Mouse (Mus musculus) heart, embryonic 12.5 days (tissue): ENCODE measurements around the gene Bmp2k. TPM values are rescaled to one million over a fixed set of nuclear protein-coding genes. Genes with fewer than 3 reads are reported as not detected.
"Not testable (repeated sequence)": the region's sequence is repeated elsewhere in the genome, so short reads cannot be mapped to it uniquely, and the experiment has no call there.

Experiments used
- ATAC-seq: fragments of 200-750 bp; cut with Nextera tagmentation; 2 replicates; pipeline ENCODE4 v1.8.0; 2017; ENCODE audit warnings: moderate TSS enrichment, moderate library complexity; ENCODE audit not compliant: insufficient number of reproducible peaks, low FRiP score
- H3K27ac ChIP-seq: fragments of 300-500 bp; sonication (generic); 2 replicates; pipeline ENCODE4 v1.5.1; 2016; ENCODE audit warnings: mild to moderate bottlenecking, moderate library complexity; ENCODE audit not compliant: poor library complexity, severe bottlenecking
- H3K27me3 ChIP-seq: fragments of 300-500 bp; sonication (generic); replicated peaks from 2 replicates; pipeline ENCODE4 v1.6.1; 2016; ENCODE audit warnings: mild to moderate bottlenecking, moderate library complexity
- H3K36me3 ChIP-seq: fragments of 300-500 bp; sonication (generic); 2 replicates; pipeline ENCODE4 v1.6.1; 2016; ENCODE audit warnings: mild to moderate bottlenecking, moderate library complexity
- H3K4me1 ChIP-seq: fragments of 300-500 bp; sonication (generic); replicated peaks from 2 replicates; pipeline ENCODE4 v1.6.1; 2016; ENCODE audit warnings: mild to moderate bottlenecking
- H3K4me2 ChIP-seq: fragments of 300-500 bp; sonication (generic); 2 replicates; pipeline ENCODE4 v1.6.1; 2016; ENCODE audit warnings: mild to moderate bottlenecking, moderate library complexity
- H3K4me3 ChIP-seq: fragments of 300-500 bp; sonication (generic); 2 replicates; pipeline ENCODE4 v1.5.1; 2016; ENCODE audit warnings: mild to moderate bottlenecking
- H3K9ac ChIP-seq: fragments of 300-500 bp; sonication (generic); 2 replicates; pipeline ENCODE4 v1.6.1; 2016; ENCODE audit warnings: mild to moderate bottlenecking, moderate library complexity
- H3K9me3 ChIP-seq: fragments of 300-500 bp; sonication (generic); replicated peaks from 2 replicates; pipeline ENCODE4 v1.6.1; 2016; ENCODE audit warnings: mild to moderate bottlenecking, moderate library complexity
- WGBS: fragments of 180-500 bp; shearing (Covaris S2); methylation state at CpG from one replicate; pipeline ENCODE4 v1.1.7; 2016; 5-methylcytosine and 5-hydroxymethylcytosine counted together
- polyA plus RNA-seq: library from polyadenylated mRNA; unstranded; fragments of >200 nt; fragmentation: Nextera tagmentation; extraction: Ambion mirVana; gene quantifications from 2 replicates; pipeline ENCODE4 v1.2.1, GENCODE M21; 2016

Gene Bmp2k
- polyA plus RNA-seq, 1 experiment from 2014 or later: 10.6 TPM

GRCm38 (mm10) chr5:97002937-97003336 lies 5.4 kb downstream of the Bmp2k start:
- Histone ChIP-seq H3K27me3 (peaks cover 15% of the 10 kb centered on the region), H3K9ac (no peak overlapping the region), H3K4me2 (peak overlapping the region; percentile 39), H3K4me1 (peaks cover 14% of the 10 kb centered on the region), H3K4me3 (no peak overlapping the region), H3K36me3 (no peaks in the 10 kb centered on the region), H3K9me3 (no peaks in the 10 kb centered on the region), H3K27ac (no peak overlapping the region)
- no peak for ATAC-seq
- WGBS: 77% methylated on average over 7 of the region's 7 CpGs

DNA sequence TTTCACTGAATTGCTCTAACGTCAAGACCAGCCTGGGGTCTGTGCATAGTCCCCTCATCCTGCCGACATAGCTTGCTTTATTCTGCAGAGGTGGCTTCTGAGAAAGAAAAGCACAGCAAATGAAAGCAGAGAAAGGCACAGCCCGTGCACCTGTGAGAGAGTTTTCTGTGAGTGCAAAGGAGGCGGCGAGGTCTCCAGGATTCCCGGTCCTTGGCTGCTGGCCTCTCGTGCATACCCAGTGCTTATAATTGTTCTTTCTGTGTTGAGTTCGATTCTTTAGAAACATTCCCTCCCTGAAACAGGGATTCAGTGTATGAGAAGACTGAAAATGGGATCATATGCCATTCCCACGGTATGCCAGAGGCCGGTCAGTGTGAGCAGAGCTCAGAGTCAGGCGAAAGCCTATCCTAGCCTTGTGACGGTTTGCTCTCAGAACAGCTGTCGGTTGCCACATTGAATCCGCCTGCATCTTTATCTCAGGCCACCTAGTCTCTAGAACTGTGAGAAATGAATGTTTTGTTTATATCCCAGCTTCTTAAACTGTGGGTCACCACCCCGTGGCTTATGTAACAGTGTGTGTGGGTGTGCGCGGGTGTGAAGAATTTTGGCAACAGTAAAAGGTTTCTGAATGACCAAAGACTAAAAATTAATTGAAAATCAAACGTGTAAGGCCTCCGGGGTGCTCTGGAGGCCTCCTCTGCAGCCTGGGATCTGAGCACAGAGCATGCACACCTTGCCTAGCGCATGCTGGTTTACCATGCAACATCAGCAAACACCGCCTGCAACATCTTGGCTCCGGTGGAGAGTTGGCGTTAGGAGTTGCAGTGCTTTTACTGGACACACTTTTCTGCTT lies 6.9 kb downstream of the Bmp2k start:
- no peak overlapping the region for H3K9ac ChIP-seq
- no peaks in the 10 kb centered on the region for H3K36me3 ChIP-seq
- ATAC-seq: no peak
- 78% methylated on average over 23 of the region's 23 CpGs for WGBS
- H3K27ac ChIP-seq: no peak overlapping the region
- H3K4me3 ChIP-seq: no peak overlapping the region
- peaks cover 15% of the 10 kb centered on the region for H3K27me3 ChIP-seq
- H3K9me3 ChIP-seq: no peaks in the 10 kb centered on the region
- peaks cover 9% of the 10 kb centered on the region for H3K4me1 ChIP-seq
- H3K4me2 ChIP-seq: 0 out of 2 replicates have a peak overlapping the region, but pooled peaks have one; percentile 6

DNA sequence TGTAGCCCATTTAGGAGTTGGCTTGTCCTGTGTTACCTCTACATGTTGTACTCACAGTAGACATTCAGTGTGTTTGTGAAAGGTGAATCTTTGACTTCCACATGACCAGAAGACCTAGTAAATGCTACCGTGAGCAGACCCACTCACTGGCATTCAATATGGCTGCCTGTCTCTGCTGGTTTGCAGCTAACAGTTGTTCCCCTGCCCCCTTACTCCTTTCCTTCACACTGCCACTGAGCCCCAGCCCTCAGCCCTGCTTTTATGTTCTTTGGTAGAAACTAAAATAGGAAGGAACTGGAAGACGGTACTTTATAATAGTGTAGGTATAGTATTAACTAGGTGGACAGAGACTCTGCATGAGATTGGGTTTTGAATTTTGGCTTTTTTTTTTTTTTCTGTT lies 8.4 kb downstream of the Bmp2k start:
- H3K36me3 ChIP-seq: no peaks in the 10 kb centered on the region
- WGBS: 89% methylated on average over 2 of the region's 2 CpGs
- no peak overlapping the region for H3K4me3 ChIP-seq
- peaks cover 15% of the 10 kb centered on the region for H3K27me3 ChIP-seq
- no peak overlapping the region for H3K27ac ChIP-seq
- H3K9ac ChIP-seq: no peak overlapping the region
- H3K4me1 ChIP-seq: peaks cover 5% of the 10 kb centered on the region; the same call in 1 of the 2 replicates
- H3K9me3 ChIP-seq: no peaks in the 10 kb centered on the region
- no peak for ATAC-seq
- H3K4me2 ChIP-seq: no peak overlapping the region

DNA sequence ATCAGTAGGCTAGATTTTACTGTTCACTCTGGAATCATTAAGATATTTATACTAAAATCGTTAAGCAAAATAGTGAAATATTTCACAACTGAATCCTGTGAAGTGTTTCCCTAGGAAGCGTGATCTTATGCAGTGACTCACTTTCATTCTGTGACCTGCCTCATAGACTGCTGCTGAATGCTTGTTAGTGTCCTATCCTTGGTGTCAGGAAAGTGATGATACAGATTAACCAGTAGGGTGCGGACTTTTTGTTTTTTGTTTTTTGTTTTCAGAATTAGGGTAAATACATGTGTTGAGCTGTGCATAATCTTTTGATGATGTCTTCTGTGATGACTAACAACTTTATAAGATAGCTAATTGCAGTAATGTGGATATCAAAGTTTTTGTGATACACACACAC lies 9.4 kb downstream of the Bmp2k start:
- Histone ChIP-seq H3K4me1 (peaks cover 5% of the 10 kb centered on the region; the same call in 1 of the 2 replicates), H3K9me3 (no peaks in the 10 kb centered on the region), H3K4me2 (no peak overlapping the region), H3K4me3 (no peak overlapping the region), H3K27ac (no peak overlapping the region), H3K9ac (no peak overlapping the region), H3K27me3 (peaks cover 9% of the 10 kb centered on the region; the same call in 1 of the 2 replicates), H3K36me3 (no peaks in the 10 kb centered on the region)
- WGBS: 87% methylated on average over 3 of the region's 3 CpGs
- ATAC-seq: no peak

- H3K27ac ChIP-seq: no peak overlapping the region
- H3K36me3 ChIP-seq: no peaks in the 10 kb centered on the region
- H3K4me1 ChIP-seq: peaks cover under 1% of the 10 kb centered on the region; the same call in 1 of the 2 replicates
- H3K9ac ChIP-seq: no peak overlapping the region
- no peaks in the 10 kb centered on the region for H3K9me3 ChIP-seq
- WGBS: 72% methylated on average over 3 of the region's 3 CpGs
- peak; percentile 72 for ATAC-seq
- peaks cover 7% of the 10 kb centered on the region; the same call in 1 of the 2 replicates for H3K27me3 ChIP-seq
- no peak overlapping the region for H3K4me3 ChIP-seq
- H3K4me2 ChIP-seq: no peak overlapping the region
These were observed 10.0 kb downstream of the Bmp2k start for GRCm38 (mm10) chr5:97007496-97007895.

DNA sequence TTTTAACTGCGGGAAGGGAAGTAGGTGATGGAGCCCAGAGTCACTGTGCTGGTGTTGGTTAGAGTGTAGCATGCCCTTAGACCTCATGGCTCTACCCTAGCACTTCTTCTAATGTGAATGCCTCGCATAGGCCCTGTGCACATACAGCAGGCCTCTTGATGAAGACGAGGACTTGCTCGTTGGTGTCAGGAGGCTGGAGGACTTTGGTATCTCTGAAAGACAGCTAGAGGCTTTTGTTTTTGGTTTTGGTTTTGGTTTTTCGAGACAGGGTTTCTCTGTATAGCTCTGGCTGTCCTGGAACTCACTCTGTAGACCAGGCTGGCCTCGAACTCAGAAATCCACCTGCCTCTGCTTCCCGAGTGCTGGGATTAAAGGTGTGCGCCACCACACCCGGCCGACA lies 11.7 kb downstream of the Bmp2k start:
- H3K4me3 ChIP-seq, H3K36me3 ChIP-seq, H3K4me1 ChIP-seq, H3K4me2 ChIP-seq, H3K27ac ChIP-seq, H3K27me3 ChIP-seq, ATAC-seq, H3K9ac ChIP-seq, H3K9me3 ChIP-seq: not testable (repeated sequence)
- WGBS: 90% methylated on average over 10 of the region's 10 CpGs

- H3K4me2 ChIP-seq: no peak overlapping the region
- ATAC-seq: peak; percentile 38; the same call in 1 of the 2 replicates
- no peaks in the 10 kb centered on the region for H3K36me3 ChIP-seq
- no peak overlapping the region for H3K9ac ChIP-seq
- H3K9me3 ChIP-seq: no peaks in the 10 kb centered on the region
- 0 out of 2 replicates have a peak, but pooled peaks cover 2% of the 10 kb centered on the region for H3K27me3 ChIP-seq
- 0 out of 2 replicates have a peak, but pooled peaks cover 3% of the 10 kb centered on the region for H3K4me1 ChIP-seq
- H3K4me3 ChIP-seq: no peak overlapping the region
- WGBS: 74% methylated on average over 11 of the region's 11 CpGs
- H3K27ac ChIP-seq: no peak overlapping the region
These were observed 12.3 kb downstream of the Bmp2k start for GRCm38 (mm10) chr5:97009601-97010335.

DNA sequence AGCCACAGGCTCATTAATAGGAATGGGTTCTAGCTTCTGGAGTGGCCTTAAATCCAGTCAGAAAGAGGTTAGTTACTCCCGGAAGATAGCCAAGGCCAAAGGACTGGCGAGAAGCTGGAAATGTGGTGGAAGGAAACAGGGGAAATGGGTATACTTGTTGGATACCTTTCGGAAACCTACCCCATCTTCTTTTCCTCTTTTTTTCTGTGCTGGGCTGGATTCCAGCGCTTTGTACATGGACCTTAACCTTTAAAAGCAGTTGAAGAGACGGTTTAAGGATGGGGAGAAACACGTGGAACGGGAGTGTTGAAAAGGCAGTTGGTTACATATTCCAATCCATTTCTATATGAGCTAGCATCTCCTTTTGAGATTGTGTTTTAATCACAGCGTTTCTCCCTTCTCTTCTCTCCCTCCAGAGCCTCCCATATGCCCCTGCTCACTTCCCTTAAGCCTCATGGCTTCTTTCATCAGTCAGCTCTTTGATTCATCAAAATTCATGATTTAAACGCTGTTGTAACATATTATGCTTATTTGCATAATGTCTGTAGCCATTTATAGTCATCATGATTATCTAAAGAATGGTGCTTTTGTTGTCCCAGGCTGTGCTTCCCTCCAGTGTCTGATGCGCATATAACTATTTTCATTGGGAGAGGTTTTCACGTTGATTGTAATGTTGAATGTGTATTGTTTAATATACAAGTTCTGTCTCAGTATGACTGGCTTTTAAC lies 18.5 kb downstream of the Bmp2k start:
- Histone ChIP-seq H3K27me3 (0 out of 2 replicates have a peak, but pooled peaks cover 3% of the 10 kb centered on the region), H3K4me1 (peaks cover 9% of the 10 kb centered on the region; the same call in 1 of the 2 replicates), H3K27ac (no peak overlapping the region), H3K9ac (no peak overlapping the region), H3K36me3 (no peaks in the 10 kb centered on the region), H3K4me2 (no peak overlapping the region), H3K4me3 (no peak overlapping the region), H3K9me3 (no peaks in the 10 kb centered on the region)
- 88% methylated on average over 11 of the region's 11 CpGs for WGBS
- no peak for ATAC-seq

- Histone ChIP-seq H3K27me3 (0 out of 2 replicates have a peak, but pooled peaks cover 3% of the 10 kb centered on the region), H3K36me3 (no peaks in the 10 kb centered on the region), H3K9me3 (no peaks in the 10 kb centered on the region), H3K27ac (no peak overlapping the region), H3K4me1 (peaks cover 9% of the 10 kb centered on the region; the same call in 1 of the 2 replicates), H3K4me2 (no peak overlapping the region), H3K4me3 (no peak overlapping the region), H3K9ac (no peak overlapping the region)
- 64% methylated on average over 9 of the region's 9 CpGs for WGBS
- ATAC-seq: no peak
These were observed 19.5 kb downstream of the Bmp2k start for GRCm38 (mm10) chr5:97016842-97017577.
